Mouse (Mus musculus) neutrophil, adult 59 days (primary cell): Measurements from ENCODE around the gene Lce3f. TPM values are rescaled to one million over a fixed set of nuclear protein-coding genes. Genes with fewer than 3 reads are reported as not detected.

Source experiments
- total RNA-seq, 2 experiments: library from RNA; stranded (reverse); gene quantifications; 1 replicate in 1 of 2; 2 replicates in 1 of 2; pipeline ENCODE4 v1.2.4; 2023

Gene Lce3f
- not detected for total RNA-seq

DNA sequence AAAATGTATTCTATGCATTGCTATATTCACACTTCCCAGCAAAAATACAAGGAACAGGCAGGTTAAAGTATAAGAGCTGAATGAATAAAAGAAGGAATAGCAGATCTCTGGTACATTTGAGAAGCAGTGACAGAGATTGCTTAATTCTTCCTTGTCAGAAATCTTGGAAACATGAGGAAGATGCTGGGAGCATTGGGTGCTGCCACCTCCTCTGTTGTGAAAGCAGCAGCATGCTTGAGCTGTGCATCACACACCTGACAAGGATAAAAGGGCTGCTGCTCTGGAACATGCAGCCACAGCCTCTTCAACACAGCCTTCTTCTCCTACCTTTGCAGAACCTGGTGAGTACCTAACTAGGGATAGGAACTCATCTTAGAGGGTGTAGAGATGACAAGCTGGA, at the start of gene Lce3f:
Gene Lce3f, plus strand, starts transcription at position 301 of the 400 bp plus-strand sequence.

GRCm38 (mm10) chr3:92944186-92944585, 47.8 kb upstream of the Lce3f start, which contains the start of gene Lce3c:
TSS of gene Lce3c (plus strand) at chr3:92944486.

DNA sequence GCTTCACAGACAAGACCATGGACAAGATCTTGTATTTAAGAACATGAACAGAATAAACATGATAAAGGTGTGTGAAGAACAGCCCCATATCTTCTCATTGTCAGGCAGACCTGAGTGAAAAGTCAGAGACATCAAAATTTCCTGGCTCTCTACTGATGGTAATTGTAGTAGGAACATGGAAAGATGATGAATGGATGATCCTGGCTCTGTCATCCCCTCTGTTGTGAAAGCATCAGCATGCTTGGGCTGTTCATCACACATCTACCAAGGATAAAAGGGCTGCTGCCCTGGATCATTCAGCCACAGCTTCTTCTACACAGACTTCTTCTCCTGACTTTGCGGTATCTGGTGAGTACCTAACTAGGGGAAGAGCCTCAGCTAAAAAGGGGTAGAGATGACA, 34.9 kb upstream of the Lce3f start, which contains the start of gene Lce3d:
Gene Lce3d, plus strand, starts transcription at position 301 of the 400 bp plus-strand sequence.

GRCm38 (mm10) chr3:92966761-92967160, 25.3 kb upstream of the Lce3f start, which contains the start of gene Lce3e:
TSS of gene Lce3e (plus strand) at chr3:92967061.

DNA sequence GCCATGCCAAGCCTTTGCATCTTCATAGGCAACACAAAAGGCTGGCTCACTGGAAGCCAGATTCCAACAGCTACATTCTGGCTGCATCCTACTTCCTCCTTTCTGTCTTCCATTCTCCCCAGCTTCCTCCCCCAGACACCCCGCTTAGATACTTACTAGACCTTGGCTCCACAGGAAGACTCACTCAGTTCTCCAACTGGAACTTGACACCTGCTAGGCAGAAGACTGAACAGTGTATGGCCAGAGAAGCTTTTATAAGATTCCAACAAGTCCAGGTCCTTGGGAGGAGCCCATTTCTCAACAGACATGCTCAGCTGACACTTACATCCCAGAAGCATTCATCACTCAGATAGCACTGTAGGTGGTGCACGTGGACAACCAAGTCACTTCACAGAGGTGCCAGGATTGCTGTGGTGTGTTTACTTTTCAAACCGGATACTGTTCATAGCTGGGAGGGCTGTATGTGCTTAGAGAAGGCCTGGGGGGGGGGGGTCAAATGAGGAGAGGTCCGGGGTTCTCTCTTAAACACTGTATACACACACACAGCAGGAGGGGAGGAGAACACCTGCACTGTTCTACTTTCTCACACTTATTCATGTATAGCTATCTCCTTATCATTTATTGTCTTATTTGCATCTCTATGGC, 23.6 kb downstream of the Lce3f start, which contains the start of gene Crct1:
Gene Crct1, minus strand, starts transcription at position 228 of the 645 bp plus-strand sequence.

DNA sequence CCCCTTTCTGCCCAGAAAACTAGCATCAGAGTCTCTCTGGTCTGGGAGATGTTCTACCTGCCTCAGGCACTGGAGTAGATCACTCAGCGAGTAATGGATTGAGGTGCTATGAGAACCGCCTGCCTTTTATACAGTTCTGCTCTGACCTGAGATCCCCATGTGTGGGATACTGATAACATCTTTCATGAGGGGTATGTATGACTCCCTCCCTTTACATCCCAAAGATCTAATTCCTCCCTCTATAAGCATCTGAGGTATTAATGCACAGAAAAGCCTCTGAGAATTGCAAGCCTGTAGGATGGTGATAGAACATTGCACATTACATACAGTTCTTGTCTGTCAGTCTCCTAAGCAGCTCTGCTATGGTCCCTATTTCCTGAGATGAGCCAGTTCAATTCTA, 26.9 kb downstream of the Lce3f start, which contains the start of gene Lce1m:
Gene Lce1m, minus strand, starts transcription at position 101 of the 400 bp plus-strand sequence.

Other genes starting within 250 kb of the Lce3f start
- not detected for gene Lce1g, start 239.9 kb upstream of the Lce3f start, total RNA-seq
- gene Lce1h, start 227.2 kb upstream of the Lce3f start, total RNA-seq = not detected
- not detected for gene Lce1i, start 213.3 kb upstream of the Lce3f start, total RNA-seq
- not detected for gene Lce1j, start 201.7 kb upstream of the Lce3f start, total RNA-seq
- not detected for gene Lce1k, start 184.3 kb upstream of the Lce3f start, total RNA-seq
- not detected for gene Kprp, start 165.0 kb upstream of the Lce3f start, total RNA-seq
- gene Lce1l, start 140.9 kb upstream of the Lce3f start, total RNA-seq = not detected
- gene 2310050C09Rik, start 122.0 kb upstream of the Lce3f start, total RNA-seq = not detected
- gene Lce3a, start 66.0 kb upstream of the Lce3f start, total RNA-seq = not detected
- not detected for gene Lce3b, start 59.2 kb upstream of the Lce3f start, total RNA-seq
- not detected for gene Lce3c, start 47.7 kb upstream of the Lce3f start, total RNA-seq
- gene Lce3d, start 34.8 kb upstream of the Lce3f start, total RNA-seq = not detected
- not detected for gene Lce3e, start 25.2 kb upstream of the Lce3f start, total RNA-seq
- not detected for gene Crct1, start 23.5 kb downstream of the Lce3f start, total RNA-seq
- not detected for gene Lce1m, start 26.8 kb downstream of the Lce3f start, total RNA-seq
- gene Gm4858, start 76.6 kb downstream of the Lce3f start, total RNA-seq = not detected
- not detected for gene Crnn, start 152.6 kb downstream of the Lce3f start, total RNA-seq
- not detected for gene Flg2, start 205.1 kb downstream of the Lce3f start, total RNA-seq